In the genomic region with DNA sequence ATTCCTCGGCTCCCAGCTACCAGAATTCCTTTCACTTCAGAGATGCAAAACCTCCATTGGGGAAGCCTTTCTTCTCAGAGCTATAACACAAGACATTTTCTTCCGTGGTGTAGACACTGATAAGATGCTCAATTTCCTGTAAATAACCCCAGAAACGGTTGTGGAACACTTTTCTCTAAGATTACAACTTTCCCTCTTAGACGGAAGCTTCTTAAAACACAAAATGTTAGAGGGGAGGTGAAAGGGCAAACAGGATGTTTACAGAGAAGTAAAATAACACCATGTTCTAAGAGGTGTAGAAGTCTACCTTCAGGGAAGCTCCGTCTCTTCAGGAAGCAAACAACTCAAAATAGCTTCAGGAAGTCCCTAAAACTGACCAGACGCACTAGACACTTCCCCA, we compare ENCODE assay signal across 32 mouse cellular contexts.
DNase-seq lines count a peak whose midpoint lies in the region; ATAC-seq lines count a peak whose summit lies in the region.
"Had no signal": no experiment of that assay in that cellular context is flagged by ENCODE, and none has a peak within 500 bp of the region (broad histone marks: within the 10 kb centered on the region; RNA-seq: fewer than 3 reads in every experiment).

No protein-coding gene starts in this region.

- no peaks in the 10 kb centered on the region for H3K36me3 ChIP-seq in midbrain, embryonic 11.5 days (ENCODE audit: control insufficient read depth, insufficient read depth, low read length)
- H3K36me3 ChIP-seq in midbrain, embryonic 14.5 days (ENCODE audit: control insufficient read depth, insufficient read depth, low read length), result no peaks in the 10 kb centered on the region
- H3K36me3 ChIP-seq: forebrain, embryonic 10.5 days; G1E; heart, embryonic 12.5 days; heart, embryonic 15.5 days; hindbrain, embryonic 10.5 days; hindbrain, embryonic 15.5 days had no signal

- ATAC-seq in midbrain, embryonic 11.5 days (ENCODE audit: low FRiP score), result no peak
- no peak for ATAC-seq in midbrain, embryonic 14.5 days (ENCODE audit: low FRiP score, low TSS enrichment)
- peak; percentile 28 for ATAC-seq in CD4-positive, CD25-positive, alpha-beta regulatory T cell, adult 4 months
- peak; percentile 11 for ATAC-seq in inflammation-experienced regulatory T-cells, adult 6 months
- ATAC-seq in megakaryocyte progenitor cell, adult 5-6 weeks (replicated peaks; ENCODE audit: poor library complexity), result no peak
- ATAC-seq: forebrain, embryonic 13.5 days; forebrain, embryonic 16.5 days; intestine, embryonic 16.5 days; Patski had no signal

- H3K9me3 ChIP-seq in midbrain, embryonic 11.5 days (ENCODE audit: control insufficient read depth, low read length), result no peaks in the 10 kb centered on the region
- no peaks in the 10 kb centered on the region for H3K9me3 ChIP-seq in midbrain, embryonic 14.5 days (ENCODE audit: control insufficient read depth, low read length)
- H3K9me3 ChIP-seq: forebrain, embryonic 10.5 days; forebrain, embryonic 13.5 days; G1E; heart, embryonic 12.5 days; heart, embryonic 15.5 days; hindbrain, embryonic 10.5 days; hindbrain, embryonic 15.5 days had no signal

- WGBS in midbrain, embryonic 11.5 days, result 85% methylated on average over 6 of the region's 6 CpGs
- WGBS in midbrain, embryonic 14.5 days, result 86% methylated on average over 6 of the region's 6 CpGs

- H3K4me3 ChIP-seq in midbrain, embryonic 11.5 days (ENCODE audit: low read depth, low read length), result no peak overlapping the region
- H3K4me3 ChIP-seq in midbrain, embryonic 14.5 days (replicated peaks; ENCODE audit: low read depth, low read length), result no peak overlapping the region
- H3K4me3 ChIP-seq: forebrain, embryonic 10.5 days; forebrain, embryonic 13.5 days; gastrocnemius, adult 2 months; heart, embryonic 12.5 days; heart, embryonic 15.5 days; hindbrain, embryonic 10.5 days; hindbrain, embryonic 15.5 days had no signal

- H3K4me1 ChIP-seq in midbrain, embryonic 11.5 days (ENCODE audit: control insufficient read depth, insufficient read depth, low read length), result no peaks in the 10 kb centered on the region
- no peaks in the 10 kb centered on the region for H3K4me1 ChIP-seq in midbrain, embryonic 14.5 days (ENCODE audit: control insufficient read depth, insufficient read depth, low read length)
- H3K4me1 ChIP-seq: forebrain, embryonic 10.5 days; forebrain, embryonic 13.5 days; hindbrain, embryonic 10.5 days had no signal

- DNase-seq in midbrain, embryonic 11.5 days (ENCODE audit: low spot score, missing footprints), result peak; percentile 53
- DNase-seq in midbrain, embryonic 14.5 days, result no peak
- DNase-seq in 416B (ENCODE audit: low read depth), result peak; percentile 37
- DNase-seq in frontal cortex, postnatal 10 days (ENCODE audit: low spot score in 2 of 2), result no peak
- no peak for DNase-seq in embryo, embryonic 9.5 days (ENCODE audit: extremely low spot score)
- DNase-seq: adrenal gland, adult 8-10 months; adrenal gland, postnatal 25 days; B cell, adult 2 months; cerebellum, adult 11-12 months; cerebellum, adult 8-10 months; cerebellum, postnatal 10 days; cerebellum, postnatal 36 days; embryo, embryonic 11 days; gastrocnemius, adult 2 months; gastrocnemius, postnatal 14 days; heart, adult 18-20 months; heart, postnatal 10 days; heart, postnatal 36 days had no signal

- H3K9ac ChIP-seq in midbrain, embryonic 11.5 days (ENCODE audit: low read length), result no peak overlapping the region
- no peak overlapping the region for H3K9ac ChIP-seq in midbrain, embryonic 14.5 days (replicated peaks; ENCODE audit: low read length)
- H3K9ac ChIP-seq: forebrain, embryonic 13.5 days; heart, embryonic 12.5 days; heart, embryonic 15.5 days; hindbrain, embryonic 15.5 days had no signal

- no peak overlapping the region for H3K27ac ChIP-seq in midbrain, embryonic 11.5 days (ENCODE audit: low read depth, low read length)
- no peak overlapping the region for H3K27ac ChIP-seq in midbrain, embryonic 14.5 days (replicated peaks; ENCODE audit: low read depth, low read length)
- H3K27ac ChIP-seq: forebrain, embryonic 10.5 days; forebrain, embryonic 13.5 days; gastrocnemius, adult 2 months; heart, embryonic 15.5 days; hindbrain, embryonic 10.5 days; hindbrain, embryonic 15.5 days had no signal

- H3K27me3 ChIP-seq in midbrain, embryonic 11.5 days (ENCODE audit: control insufficient read depth, insufficient read depth, low read length), result no peaks in the 10 kb centered on the region
- H3K27me3 ChIP-seq in midbrain, embryonic 14.5 days (ENCODE audit: control insufficient read depth, insufficient read depth, low read length), result no peaks in the 10 kb centered on the region
- H3K27me3 ChIP-seq: CH12.LX; forebrain, embryonic 13.5 days; heart, embryonic 12.5 days; heart, embryonic 15.5 days; hindbrain, embryonic 15.5 days; Patski had no signal

- H3K4me2 ChIP-seq in midbrain, embryonic 11.5 days, result no peak overlapping the region
- H3K4me2 ChIP-seq in midbrain, embryonic 14.5 days (ENCODE audit: low read length), result no peak overlapping the region
- H3K4me2 ChIP-seq: forebrain, embryonic 13.5 days; heart, embryonic 12.5 days; heart, embryonic 15.5 days; hindbrain, embryonic 15.5 days had no signal

Comparison
In these comparisons a context has a peak if more than half of its experiments do, and no peak if none do; other contexts are left out.
1. DNase-seq: peak in midbrain, embryonic 11.5 days (single experiment) and 416B (single experiment); none in midbrain, embryonic 14.5 days (single experiment), frontal cortex, postnatal 10 days (0 of 2) and embryo, embryonic 9.5 days (single experiment).
2. ATAC-seq: peak in CD4-positive, CD25-positive, alpha-beta regulatory T cell, adult 4 months (single experiment) and inflammation-experienced regulatory T-cells, adult 6 months (single experiment); none in midbrain, embryonic 11.5 days (single experiment), midbrain, embryonic 14.5 days (single experiment) and megakaryocyte progenitor cell, adult 5-6 weeks (single experiment).